Mouse (Mus musculus): Measurements from ENCODE around the gene Eid1.
A peak's percentile ranks its signal among the peaks of the same experiment; 100 is the strongest.

Gene Eid1

GRCm38 (mm10) chr2:125672957-125673631, at the start of gene Eid1:
TSS of gene Eid1 (plus strand) at chr2:125673095.
- peak; percentile 85 for DNase-seq

- DNase-seq, result no peak
These were observed 49.7 kb upstream of the Eid1 start for GRCm38 (mm10) chr2:125623211-125623610.

- no peak for DNase-seq
These were observed 48.7 kb upstream of the Eid1 start for GRCm38 (mm10) chr2:125624127-125624685.

GRCm38 (mm10) chr2:125624837-125625351, 48.0 kb upstream of the Eid1 start, which contains the start of gene Cep152:
TSS of gene Cep152 (minus strand) at chr2:125625113.
- peak; percentile 99 for DNase-seq

- no peak for DNase-seq
These were observed 46.4 kb upstream of the Eid1 start for GRCm38 (mm10) chr2:125626536-125626935.

GRCm38 (mm10) chr2:125628487-125628886, 44.4 kb upstream of the Eid1 start:
- DNase-seq, result no peak

GRCm38 (mm10) chr2:125630010-125630409, 42.9 kb upstream of the Eid1 start:
- DNase-seq, result no peak

GRCm38 (mm10) chr2:125637331-125637730, 35.6 kb upstream of the Eid1 start:
- no peak for DNase-seq

GRCm38 (mm10) chr2:125644912-125645311, 28.0 kb upstream of the Eid1 start:
- DNase-seq, result no peak

- DNase-seq, result no peak
These were observed 22.9 kb upstream of the Eid1 start for GRCm38 (mm10) chr2:125650038-125650437.

- peak; percentile 18 for DNase-seq
These were observed 22.0 kb upstream of the Eid1 start for GRCm38 (mm10) chr2:125650742-125651352.

GRCm38 (mm10) chr2:125651563-125651962, 21.3 kb upstream of the Eid1 start:
- no peak for DNase-seq

GRCm38 (mm10) chr2:125653286-125653685, 19.6 kb upstream of the Eid1 start:
- DNase-seq, result no peak

GRCm38 (mm10) chr2:125655391-125655790, 17.5 kb upstream of the Eid1 start:
- no peak for DNase-seq

GRCm38 (mm10) chr2:125659823-125660536, 12.9 kb upstream of the Eid1 start:
- DNase-seq, result peak; percentile 83

GRCm38 (mm10) chr2:125660537-125661130, 12.3 kb upstream of the Eid1 start:
- DNase-seq, result peak; percentile 18

GRCm38 (mm10) chr2:125661156-125661555, 11.7 kb upstream of the Eid1 start:
- DNase-seq, result no peak

GRCm38 (mm10) chr2:125662517-125662916, 10.4 kb upstream of the Eid1 start:
- no peak for DNase-seq

GRCm38 (mm10) chr2:125665213-125665612, 7.7 kb upstream of the Eid1 start:
- no peak for DNase-seq

- no peak for DNase-seq
These were observed 7.0 kb upstream of the Eid1 start for GRCm38 (mm10) chr2:125665909-125666308.

GRCm38 (mm10) chr2:125666668-125667067, 6.2 kb upstream of the Eid1 start:
- no peak for DNase-seq

GRCm38 (mm10) chr2:125667184-125667583, 5.7 kb upstream of the Eid1 start:
- no peak for DNase-seq

- no peak for DNase-seq
These were observed 5.2 kb upstream of the Eid1 start for GRCm38 (mm10) chr2:125667721-125668120.

Measured in lung, postnatal 10 days (tissue).